Mouse (Mus musculus) Patski (cell line): ENCODE results near the gene Lage3. TPM values are rescaled to one million over a fixed set of nuclear protein-coding genes. Genes with fewer than 3 reads are reported as not detected.
A peak's percentile ranks its signal among the peaks of the same experiment; 100 is the strongest.

ENCODE experiments used
- ATAC-seq: fragments of 100-300 bp; one replicate; pipeline ENCODE4 v1.8.0; 2021
- CTCF ChIA-PET: fragments of 350-600 bp; sonication (Branson Sonifier 250); formaldehyde crosslinking; loops from one replicate; lab custom pipeline; 2022; ENCODE audit warnings: inconsistent platforms; lab: Charles Lee
- POLR2A ChIA-PET: fragments of 350-600 bp; sonication (Branson Sonifier 250); formaldehyde crosslinking; loops from one replicate; lab custom pipeline; 2022; ENCODE audit warnings: antibody characterized with exemption, inconsistent platforms; lab: Charles Lee
- DNase-seq: peaks from one replicate; pipeline ENCODE4 v3.0.0-alpha.2; 2011; ENCODE audit warnings: low read depth, low spot score
- H3K27me3 ChIP-seq: fragments of 371-371 bp; one replicate; pipeline ENCODE4 v1.5.1; 2021
- CTCF ChIP-seq: fragments of 100-300 bp; IDR thresholded peaks from one replicate; pipeline ENCODE4 v1.5.1; 2021
- in situ Hi-C: fragments of 300-500 bp; cut with MboI; formaldehyde crosslinking; loops from 3 replicates; pipeline ENCODE4 v1.11.1; 2018; ENCODE audit warnings: low pct_unique_long_range_greater_than_20kb, mixed read lengths
- polyA plus RNA-seq: library from polyadenylated mRNA; unstranded; gene quantifications from one replicate; pipeline ENCODE4 v1.2.3, GENCODE M21; 2021

Lage3 gene
- polyA plus RNA-seq, 1 experiment from 2014 or later, result 42.5 TPM

DNA sequence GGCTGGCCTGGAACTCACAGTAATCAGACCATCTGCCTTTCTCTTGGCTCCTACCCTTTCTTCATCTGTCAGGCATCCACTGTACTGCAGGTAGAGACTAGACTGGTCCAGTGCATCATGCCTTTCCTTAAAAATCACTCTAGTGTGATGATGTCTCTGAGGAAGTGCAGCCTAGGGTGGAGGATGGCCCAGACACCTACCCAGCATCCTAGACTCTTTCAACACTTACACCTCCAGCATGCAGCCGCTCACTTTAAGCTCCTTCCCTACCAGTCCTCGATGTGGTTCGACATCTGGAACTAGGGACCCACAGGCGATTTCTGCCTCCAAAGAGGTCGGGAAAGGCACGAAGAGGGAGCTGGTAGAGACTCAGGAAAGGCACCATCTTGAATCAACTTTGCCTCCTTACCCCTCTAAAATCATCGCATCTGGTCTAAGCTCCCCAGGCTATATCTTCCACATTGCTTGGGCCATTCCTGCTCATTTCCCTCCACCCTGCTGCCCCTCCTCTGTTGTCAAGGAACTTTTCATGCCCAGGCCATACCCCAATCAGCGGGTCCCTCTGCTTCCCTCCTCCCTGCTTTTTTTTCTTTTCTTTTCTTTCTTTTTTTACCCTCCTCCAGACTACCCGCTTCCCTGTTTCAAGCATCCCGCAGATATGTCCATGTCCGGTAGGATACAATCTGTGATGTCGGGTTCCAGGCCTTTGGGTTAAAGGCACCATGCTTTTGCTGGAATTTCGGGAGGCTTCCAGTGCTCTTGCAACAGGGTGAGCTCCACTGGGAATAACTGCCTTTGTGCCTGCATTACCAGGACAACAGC is 562 bp downstream of the Lage3 start:
- no peak for TF ChIP-seq CTCF
- H3K27me3 ChIP-seq, result peaks cover 18% of the 10 kb centered on the region
- CTCF ChIA-PET, result interaction anchor here (1.3 kb wide), 1 partner anchor 17 kb away, joined by 3 read pairs; no protein-coding TSS in a partner anchor
- ATAC-seq (no peak), DNase-seq (no peak)
- POLR2A ChIA-PET, result no interaction called here
- in situ Hi-C loops, result no loop called here

DNA sequence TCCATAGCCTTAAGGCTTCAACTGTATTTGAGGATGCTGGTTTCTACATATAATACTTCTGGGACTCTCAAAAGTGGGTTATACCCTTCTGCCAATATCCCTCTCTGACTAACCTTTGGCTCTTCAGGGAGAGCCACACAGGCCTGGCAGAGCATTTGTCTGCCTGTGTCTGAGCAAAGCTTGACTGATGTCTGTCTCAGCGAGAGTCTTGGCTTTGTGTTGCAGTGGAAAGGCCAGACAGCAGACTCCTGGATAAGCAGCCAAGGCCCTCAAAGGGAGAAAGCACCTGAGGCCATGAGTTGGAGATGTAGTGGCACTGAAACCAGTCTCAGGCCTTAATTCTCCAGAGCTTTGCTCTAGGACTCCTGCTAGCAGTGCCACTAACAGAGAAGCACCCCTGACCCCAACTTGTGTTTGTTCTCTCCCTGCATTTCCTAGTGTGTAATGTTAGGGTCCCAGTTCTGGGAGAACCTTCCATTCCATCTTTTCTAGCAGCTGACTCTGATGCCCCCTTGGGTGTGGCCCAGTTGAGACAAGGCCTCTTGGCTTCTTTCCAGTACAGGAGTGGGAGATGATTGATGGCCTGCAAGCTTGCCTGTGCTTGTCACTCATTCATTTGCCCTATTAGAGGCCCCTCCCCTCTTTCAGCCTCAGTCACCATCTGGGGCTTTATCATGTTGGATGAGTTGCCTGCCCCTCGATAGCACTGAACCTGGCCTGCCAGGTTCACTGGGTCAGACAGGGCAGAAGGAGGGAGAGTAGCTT is 23.1 kb downstream of the Lage3 start:
- no peak for ATAC-seq
- in situ Hi-C loops, result no loop called here
- TF ChIP-seq CTCF, result no peak
- no peaks in the 10 kb centered on the region for H3K27me3 ChIP-seq
- POLR2A ChIA-PET, result interaction anchor here (0.6 to 1.0 kb wide), 3 partner anchors 17 to 79 kb away, joined by 3 to 7 read pairs (median 5); no protein-coding TSS in a partner anchor
- no peak for DNase-seq
- CTCF ChIA-PET, result interaction anchor here (1.3 to 2.2 kb wide), 2 partner anchors 12 to 16 kb away, joined by 3 to 5 read pairs; no protein-coding TSS in a partner anchor

DNA sequence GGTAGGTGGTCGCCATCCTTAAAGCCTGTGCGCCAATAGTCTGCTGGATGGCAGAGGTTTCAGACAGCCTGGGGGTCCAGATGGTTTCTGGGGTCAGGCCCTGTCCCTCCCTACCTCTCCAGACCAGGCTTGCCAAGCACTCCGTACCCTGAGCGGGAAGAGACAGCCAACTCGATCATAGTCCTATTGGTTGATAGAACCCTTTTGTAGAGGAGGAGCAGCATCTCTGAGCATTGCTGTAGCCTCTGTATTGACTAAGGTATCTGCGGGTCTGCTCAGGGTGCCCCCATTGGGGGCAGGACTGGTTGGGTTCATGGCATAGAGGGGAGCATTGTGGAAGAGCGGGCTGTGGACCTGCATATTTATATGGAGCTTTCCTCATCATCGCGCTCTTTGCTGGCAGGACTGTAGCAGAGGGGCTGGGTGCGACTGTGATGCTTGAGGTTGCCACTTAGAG is 24.2 kb downstream of the Lage3 start:
- H3K27me3 ChIP-seq, result peaks cover 8% of the 10 kb centered on the region
- DNase-seq (no peak), ATAC-seq (peak; percentile 6)
- ChIA-PET CTCF (no interaction called here), POLR2A (interaction anchor here (0.6 to 1.6 kb wide), 2 partner anchors 18 to 39 kb away, joined by 3 to 5 read pairs; no protein-coding TSS in a partner anchor)
- TF ChIP-seq CTCF, result no peak
- in situ Hi-C loops, result no loop called here

DNA sequence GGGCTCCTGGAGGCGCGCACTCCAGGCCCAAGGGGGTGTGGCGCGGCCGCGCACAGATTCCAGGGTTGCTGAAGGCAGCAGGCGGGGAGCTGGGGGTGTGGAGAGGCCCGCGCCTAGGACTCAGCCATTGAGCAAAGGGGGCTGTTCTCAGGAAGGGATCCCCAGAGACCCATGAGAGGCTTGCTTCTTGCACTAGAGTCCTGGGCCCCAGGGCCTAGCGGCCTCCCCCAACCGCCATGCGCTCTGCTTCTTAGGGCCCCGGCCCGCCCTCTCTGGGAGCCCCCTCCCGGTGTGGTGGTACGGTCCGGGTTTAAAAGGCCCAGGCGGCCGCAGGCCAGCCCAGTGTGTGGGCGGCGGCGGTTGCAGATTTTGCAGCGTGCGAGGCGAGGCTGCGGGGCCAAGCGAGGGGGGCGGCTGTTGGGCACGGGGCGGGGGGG is 24.7 kb downstream of the Lage3 start, which contains the start of gene Plxna3:
Gene Plxna3 (plus strand): TSS at position 342 of the 437 bp plus-strand sequence.
- no peak for DNase-seq
- no peak for TF ChIP-seq CTCF
- POLR2A ChIA-PET, result interaction anchor here (1.6 kb wide), 1 partner anchor 40 kb away, joined by 3 read pairs; no protein-coding TSS in a partner anchor
- CTCF ChIA-PET, result no interaction called here
- in situ Hi-C loops, result no loop called here
- peak; percentile 81 for ATAC-seq
- H3K27me3 ChIP-seq, result peaks cover 8% of the 10 kb centered on the region

DNA sequence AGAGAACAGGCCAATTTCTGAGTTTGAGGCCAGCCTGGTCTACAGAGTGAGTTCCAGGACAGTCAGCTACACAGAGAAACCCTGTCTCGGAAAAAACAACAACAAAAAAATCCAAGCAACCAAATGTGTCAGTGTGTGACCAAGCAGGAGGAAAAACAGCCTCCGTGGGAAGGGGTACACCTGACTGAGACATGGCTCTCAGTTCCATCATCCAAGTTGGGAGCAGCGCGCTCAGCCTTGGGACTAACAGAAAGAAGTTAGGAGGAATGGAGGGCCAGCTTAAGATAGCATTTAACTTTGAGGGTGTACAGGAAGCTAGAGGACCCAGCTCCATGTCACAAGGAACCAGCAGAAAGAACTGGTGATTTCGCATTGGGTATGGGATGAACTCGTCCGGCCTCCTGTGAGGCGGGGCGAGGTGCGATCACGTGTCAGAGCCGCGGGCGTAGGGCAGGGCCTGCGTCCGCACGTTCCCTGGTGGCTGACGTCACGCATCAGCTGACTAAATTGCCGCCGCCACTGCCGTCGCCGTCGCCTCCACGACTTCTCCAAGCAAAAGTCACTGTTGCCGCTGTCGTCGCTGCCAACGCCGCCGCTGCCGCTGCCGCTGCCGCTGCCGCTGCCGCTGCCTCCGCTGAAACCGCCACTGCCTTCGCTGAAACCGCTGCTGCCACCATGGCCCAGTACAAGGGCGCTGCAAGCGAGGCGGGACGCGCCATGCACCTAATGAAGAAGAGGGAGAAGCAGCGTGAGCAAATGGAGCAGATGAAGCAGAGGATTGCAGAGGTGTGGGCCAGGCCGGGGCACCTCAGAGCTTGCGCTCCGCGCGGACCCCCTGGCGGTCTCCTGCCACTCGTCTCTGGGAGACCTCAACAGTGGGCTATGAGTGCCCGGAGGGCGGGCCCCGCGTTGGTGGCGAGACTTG is 40.6 kb downstream of the Lage3 start, which contains the start of gene Fam50a:
Gene Fam50a (plus strand): TSS at position 494 of the 925 bp plus-strand sequence.
- in situ Hi-C loops, result no loop called here
- TF ChIP-seq CTCF, result no peak
- ATAC-seq (peak; percentile 74), DNase-seq (no peak)
- no peaks in the 10 kb centered on the region for H3K27me3 ChIP-seq
- POLR2A ChIA-PET, result interaction anchor here (0.6 to 1.7 kb wide), 5 partner anchors 10 to 70 kb away, joined by 3 to 4 read pairs (median 3); no protein-coding TSS in a partner anchor
- CTCF ChIA-PET, result interaction anchor here (0.9 to 1.2 kb wide), 3 partner anchors 10 to 12 kb away, joined by 3 to 4 read pairs (median 3); no protein-coding TSS in a partner anchor

DNA sequence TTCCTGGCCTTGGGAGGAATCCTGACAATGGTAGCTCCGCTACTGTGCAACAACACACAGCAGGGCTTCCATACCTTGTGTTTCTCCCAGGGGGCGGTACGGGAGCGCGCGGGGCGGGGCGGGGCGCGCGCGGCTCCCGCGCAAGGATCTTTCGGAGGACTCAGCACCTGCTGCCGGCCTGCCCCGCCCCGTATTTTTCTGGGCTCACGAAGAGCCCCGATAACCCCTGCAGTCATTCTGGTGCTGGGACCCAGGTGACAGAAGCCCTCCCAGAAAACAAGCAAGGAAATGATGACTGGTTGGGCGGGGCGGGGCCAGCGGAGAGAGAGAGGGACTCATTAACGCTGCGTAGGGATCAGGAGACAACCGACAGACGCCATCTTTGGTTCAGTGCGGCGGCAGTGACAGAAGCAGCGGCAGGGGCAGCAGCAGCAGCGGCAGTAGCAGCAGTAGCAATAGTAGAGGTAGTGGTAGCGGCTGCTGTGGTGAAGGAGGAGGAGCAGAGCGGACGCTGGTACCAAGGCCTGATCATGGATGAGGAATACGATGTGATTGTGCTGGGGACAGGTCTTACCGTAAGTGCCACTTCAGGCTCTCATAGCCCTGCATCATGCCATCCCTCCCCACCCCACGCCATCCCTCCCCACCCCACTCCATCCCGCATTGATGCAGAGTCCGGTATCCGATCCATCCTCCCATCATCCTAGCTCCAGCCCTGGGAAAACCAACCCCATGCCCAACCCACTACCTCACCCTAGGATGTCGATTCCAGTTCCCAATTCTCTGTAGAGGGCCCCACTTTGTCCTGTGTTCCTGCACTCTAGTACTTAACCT is 48.3 kb downstream of the Lage3 start, which contains the start of gene Gdi1:
Gene Gdi1 (plus strand): TSS at position 132 of the 834 bp plus-strand sequence.
- in situ Hi-C loops, result no loop called here
- ATAC-seq (peak; percentile 66), DNase-seq (no peak)
- peaks cover 3% of the 10 kb centered on the region for H3K27me3 ChIP-seq
- ChIA-PET CTCF (no interaction called here), POLR2A (interaction anchor here (0.6 kb wide), 2 partner anchors 15 to 21 kb away, joined by 3 read pairs; no protein-coding TSS in a partner anchor)
- no peak for TF ChIP-seq CTCF

Other genes with a start within 250 kb of the Lage3 start
- 0.24 TPM for gene Opn1mw, start 226.2 kb downstream of the Lage3 start, polyA plus RNA-seq
- 24.5 TPM for gene Mecp2, start 218.3 kb downstream of the Lage3 start, polyA plus RNA-seq
- not detected for gene Tex28, start 185.8 kb downstream of the Lage3 start, polyA plus RNA-seq
- 0.04 TPM for gene Tktl1, start 176.4 kb downstream of the Lage3 start, polyA plus RNA-seq
- gene Flna, start 103.8 kb downstream of the Lage3 start, polyA plus RNA-seq, result 888 TPM
- 88.3 TPM for gene Emd, start 98.9 kb downstream of the Lage3 start, polyA plus RNA-seq
- gene Rpl10, start 82.8 kb downstream of the Lage3 start, polyA plus RNA-seq, result 1,219 TPM
- gene Taz, start 71.7 kb downstream of the Lage3 start, polyA plus RNA-seq, result 76.5 TPM
- 42.2 TPM for gene Dnase1l1, start 71.3 kb downstream of the Lage3 start, polyA plus RNA-seq
- 260 TPM for gene Atp6ap1, start 56.5 kb downstream of the Lage3 start, polyA plus RNA-seq
- 383 TPM for gene Gdi1, start 48.6 kb downstream of the Lage3 start, polyA plus RNA-seq
- 131 TPM for gene Fam50a, start 40.6 kb downstream of the Lage3 start, polyA plus RNA-seq
- 15.5 TPM for gene Plxna3, start 24.6 kb downstream of the Lage3 start, polyA plus RNA-seq
- 31.4 TPM for gene Ubl4a, start 19.6 kb upstream of the Lage3 start, polyA plus RNA-seq
- 17.6 TPM for gene Slc10a3, start 19.7 kb upstream of the Lage3 start, polyA plus RNA-seq
- 25.0 TPM for gene Fam3a, start 39.7 kb upstream of the Lage3 start, polyA plus RNA-seq
- 33.9 TPM for gene Ikbkg, start 39.7 kb upstream of the Lage3 start, polyA plus RNA-seq
- 64.5 TPM for gene G6pdx, start 75.6 kb upstream of the Lage3 start, polyA plus RNA-seq
- not detected for gene Gm6880, start 127.8 kb upstream of the Lage3 start, polyA plus RNA-seq
- gene Olfr1326-ps1, start 221.3 kb upstream of the Lage3 start, polyA plus RNA-seq, result not detected
- not detected for gene Olfr1325, start 239.1 kb upstream of the Lage3 start, polyA plus RNA-seq